Mouse (Mus musculus) kidney, embryonic 16.5 days (tissue): Measurements from ENCODE around the gene Calhm1. TPM values are rescaled to one million over a fixed set of nuclear protein-coding genes. Genes with fewer than 3 reads are reported as not detected.

Experiments
- ATAC-seq: fragments of 200-750 bp; cut with Nextera tagmentation; 2 replicates; pipeline ENCODE4 v1.8.0; 2017; ENCODE audit warnings: moderate TSS enrichment; ENCODE audit not compliant: low FRiP score, low TSS enrichment
- H3K27ac ChIP-seq: fragments of 300-500 bp; sonication (generic); 2 replicates; pipeline ENCODE4 v1.5.1; 2014; ENCODE audit warnings: low read length
- H3K27me3 ChIP-seq: fragments of 300-500 bp; sonication (generic); 2 replicates; pipeline ENCODE4 v1.6.1; 2014; ENCODE audit warnings: low read length, control low read depth, mixed read lengths; ENCODE audit not compliant: insufficient read depth
- H3K36me3 ChIP-seq: fragments of 300-500 bp; sonication (generic); 2 replicates; pipeline ENCODE4 v1.6.1; 2014; ENCODE audit warnings: low read length, control low read depth, mixed read lengths; ENCODE audit not compliant: insufficient read depth
- H3K4me1 ChIP-seq: fragments of 300-500 bp; sonication (generic); 2 replicates; pipeline ENCODE4 v1.6.1; 2014; ENCODE audit warnings: low read length, control low read depth, mixed read lengths; ENCODE audit not compliant: insufficient read depth
- H3K4me2 ChIP-seq: fragments of 300-500 bp; sonication (generic); replicated peaks from 2 replicates; pipeline ENCODE4 v1.6.1; 2014; ENCODE audit warnings: low read depth, low read length
- H3K4me3 ChIP-seq: fragments of 300-500 bp; sonication (generic); 2 replicates; pipeline ENCODE4 v1.5.1; 2014; ENCODE audit warnings: mild to moderate bottlenecking, low read length
- H3K9ac ChIP-seq: fragments of 300-500 bp; sonication (generic); replicated peaks from 2 replicates; pipeline ENCODE4 v1.6.1; 2014; ENCODE audit warnings: low read length
- H3K9me3 ChIP-seq: fragments of 300-500 bp; sonication (generic); 2 replicates; pipeline ENCODE4 v1.6.1; 2016; ENCODE audit warnings: low read length, control low read depth
- WGBS: fragments of 180-500 bp; shearing (Covaris S2); extraction: QIAGEN DNeasy Blood & Tissue Kit; methylation state at CpG from one replicate; pipeline ENCODE4 v1.1.7; 2014; 5-methylcytosine and 5-hydroxymethylcytosine counted together
- polyA plus RNA-seq: library from polyadenylated mRNA; unstranded; fragments of >200 nt; fragmentation: Nextera tagmentation; extraction: Ambion mirVana; gene quantifications from 2 replicates; pipeline ENCODE4 v1.2.1, GENCODE M21; 2015

Calhm1 gene
- polyA plus RNA-seq, 1 experiment from 2014 or later = not detected

DNA sequence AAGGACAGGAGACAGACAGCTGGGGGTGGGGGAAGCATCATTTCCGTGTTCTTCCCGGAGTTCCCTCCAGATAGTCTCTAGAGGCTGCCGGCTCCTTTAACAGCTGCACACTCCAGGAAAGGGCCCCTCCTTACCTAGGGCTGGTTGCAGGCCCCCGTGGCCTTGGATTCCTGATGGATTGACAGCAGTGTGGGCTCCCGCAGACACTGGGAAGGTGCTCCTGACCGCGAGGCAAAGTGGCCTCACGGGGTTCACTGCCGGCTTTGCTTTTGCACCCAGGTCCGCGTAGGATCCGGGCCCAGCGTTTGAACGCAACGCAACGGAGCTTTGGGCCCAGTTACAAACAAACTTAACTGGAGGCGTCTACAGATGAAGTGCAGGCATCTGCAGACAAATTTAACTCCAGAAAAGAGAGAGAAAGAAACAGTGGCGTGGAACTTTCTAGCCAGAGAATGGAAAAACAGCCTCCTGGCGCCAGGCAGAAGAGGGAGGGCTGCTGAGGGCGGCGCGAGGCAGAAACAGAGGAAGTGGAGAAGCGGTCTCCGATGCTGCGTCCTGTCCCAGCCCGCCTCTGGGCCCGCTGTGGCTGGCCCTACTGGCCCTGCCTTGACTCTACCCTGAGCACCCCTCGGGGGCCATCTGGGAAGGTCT is 6.2 kb downstream of the Calhm1 start, which contains the start of gene Calhm2:
Calhm2 (minus strand) TSS at position 524 of the 651 bp plus-strand sequence.
- WGBS = 8% methylated on average over 28 of the region's 28 CpGs
- H3K36me3 ChIP-seq = peaks cover 7% of the 10 kb centered on the region; the same call in 1 of the 2 replicates
- ATAC-seq = peak; percentile 64
- H3K4me2 ChIP-seq = peak within 1 kb of the TSS; percentile 74
- peak within 1 kb of the TSS; percentile 54 for H3K4me3 ChIP-seq
- peak within 1 kb of the TSS; percentile 88 for H3K27ac ChIP-seq
- H3K4me1 ChIP-seq = peaks cover 21% of the 10 kb centered on the region
- H3K27me3 ChIP-seq = no peaks in the 10 kb centered on the region
- H3K9ac ChIP-seq = peak within 1 kb of the TSS; percentile 78
- H3K9me3 ChIP-seq = no peaks in the 10 kb centered on the region

DNA sequence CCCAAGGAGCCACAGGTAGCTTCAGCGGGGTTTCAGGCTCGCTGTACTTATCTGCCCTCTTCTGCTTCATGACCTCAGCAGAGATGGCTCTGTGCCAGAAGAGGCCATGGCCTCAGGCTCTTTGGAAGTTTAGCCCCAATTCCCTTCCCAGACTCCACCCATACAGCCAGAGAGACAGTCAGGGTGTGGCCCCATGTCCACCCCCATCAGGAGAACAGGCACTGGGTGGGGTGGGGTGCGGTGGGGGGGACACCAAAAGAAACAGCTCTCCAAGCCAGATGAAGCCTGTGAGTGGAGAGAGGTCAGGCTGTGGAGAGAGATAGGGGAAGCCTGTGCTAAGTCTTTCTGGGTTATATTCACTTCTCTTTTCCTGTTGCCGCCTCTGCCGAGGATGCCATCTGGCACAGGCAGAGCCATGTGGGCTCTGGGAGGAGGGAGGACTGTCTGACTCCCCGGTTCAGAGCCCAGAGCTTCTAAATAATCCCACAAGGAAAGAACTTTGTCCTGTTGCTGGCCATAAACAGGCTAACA is 6.9 kb downstream of the Calhm1 start:
- ATAC-seq = no peak
- Histone ChIP-seq H3K9ac (peak overlapping the region; percentile 78), H3K4me2 (peak overlapping the region; percentile 74), H3K27ac (peak overlapping the region; percentile 88), H3K27me3 (no peaks in the 10 kb centered on the region), H3K4me3 (peak overlapping the region; percentile 54), H3K4me1 (peaks cover 21% of the 10 kb centered on the region), H3K36me3 (peaks cover 12% of the 10 kb centered on the region; the same call in 1 of the 2 replicates), H3K9me3 (no peaks in the 10 kb centered on the region)
- 20% methylated on average over 6 of the region's 6 CpGs for WGBS

DNA sequence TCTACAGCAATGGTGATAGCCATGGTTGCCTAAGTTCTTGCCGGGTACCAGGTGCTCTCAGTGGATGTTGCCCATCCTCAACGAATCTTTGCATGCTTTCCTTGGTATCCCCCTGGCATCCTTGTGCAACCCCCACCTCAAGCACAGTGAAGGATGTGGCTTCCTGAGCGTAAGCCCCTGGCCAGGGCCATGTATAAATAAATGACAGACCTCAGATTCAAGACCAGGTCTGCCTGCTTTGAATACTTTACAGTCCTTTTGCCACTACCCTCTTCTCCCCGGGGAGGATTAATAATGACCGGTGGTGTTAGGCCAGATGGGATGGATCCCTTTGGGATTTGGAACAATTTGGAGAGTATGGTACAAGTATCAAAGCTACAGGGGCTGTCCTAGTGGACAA is 7.9 kb downstream of the Calhm1 start:
- H3K4me2 ChIP-seq = no peak overlapping the region
- no peaks in the 10 kb centered on the region for H3K9me3 ChIP-seq
- ATAC-seq = no peak
- no peak overlapping the region for H3K9ac ChIP-seq
- peaks cover 20% of the 10 kb centered on the region for H3K36me3 ChIP-seq
- peaks cover 21% of the 10 kb centered on the region for H3K4me1 ChIP-seq
- no peaks in the 10 kb centered on the region for H3K27me3 ChIP-seq
- H3K4me3 ChIP-seq = no peak overlapping the region
- 84% methylated on average over 5 of the region's 5 CpGs for WGBS
- H3K27ac ChIP-seq = no peak overlapping the region

DNA sequence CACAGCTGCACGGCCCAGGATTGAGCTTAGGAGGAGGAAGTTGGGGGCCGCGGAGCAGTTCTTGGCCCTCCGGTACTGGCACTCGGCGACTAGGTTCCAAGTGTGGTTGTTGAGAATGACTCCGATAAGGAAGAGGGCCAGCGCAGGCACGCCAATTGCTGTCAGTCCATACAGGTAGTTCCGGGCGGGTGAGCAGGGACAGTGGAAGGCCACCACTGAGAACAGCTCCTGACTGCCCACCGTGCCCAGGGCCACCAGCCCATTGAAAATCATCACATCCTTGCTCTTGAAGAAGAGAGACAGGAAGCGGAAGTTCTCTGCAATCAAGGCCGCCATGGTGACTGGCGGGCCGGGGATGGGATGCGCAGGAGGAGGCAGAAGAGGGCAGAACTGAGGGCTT is 8.5 kb downstream of the Calhm1 start:
- no peak for ATAC-seq
- Histone ChIP-seq H3K4me3 (no peak overlapping the region), H3K4me1 (peaks cover 21% of the 10 kb centered on the region), H3K9me3 (no peaks in the 10 kb centered on the region), H3K27ac (no peak overlapping the region), H3K4me2 (no peak overlapping the region), H3K36me3 (peaks cover 26% of the 10 kb centered on the region), H3K9ac (no peak overlapping the region), H3K27me3 (no peaks in the 10 kb centered on the region)
- 91% methylated on average over 17 of the region's 17 CpGs for WGBS

DNA sequence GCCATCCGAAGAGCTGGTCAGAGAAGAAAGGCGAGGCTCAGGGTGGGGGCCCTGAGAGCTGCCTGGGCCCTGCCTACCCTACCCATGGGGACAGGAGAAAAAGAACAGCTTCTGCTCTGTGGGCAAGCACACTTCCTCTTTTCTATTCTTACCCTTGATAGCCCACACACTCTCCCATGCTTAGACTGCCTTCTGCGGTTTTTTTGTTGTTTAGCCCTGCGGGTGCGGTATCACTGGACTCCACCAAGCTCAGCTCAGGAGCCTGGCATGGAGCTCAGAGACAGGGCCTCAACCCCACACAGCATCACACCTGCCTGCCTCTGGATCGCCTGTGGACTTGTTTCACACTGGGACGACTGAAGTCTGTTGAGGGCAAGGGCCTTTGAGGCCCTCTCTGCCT is 10.9 kb downstream of the Calhm1 start:
- Histone ChIP-seq H3K9me3 (no peaks in the 10 kb centered on the region), H3K27me3 (no peaks in the 10 kb centered on the region), H3K36me3 (peaks cover 50% of the 10 kb centered on the region), H3K4me2 (no peak overlapping the region), H3K27ac (no peak overlapping the region), H3K4me3 (no peak overlapping the region), H3K4me1 (peaks cover 15% of the 10 kb centered on the region), H3K9ac (no peak overlapping the region)
- ATAC-seq = no peak
- 87% methylated on average over 7 of the region's 7 CpGs for WGBS

DNA sequence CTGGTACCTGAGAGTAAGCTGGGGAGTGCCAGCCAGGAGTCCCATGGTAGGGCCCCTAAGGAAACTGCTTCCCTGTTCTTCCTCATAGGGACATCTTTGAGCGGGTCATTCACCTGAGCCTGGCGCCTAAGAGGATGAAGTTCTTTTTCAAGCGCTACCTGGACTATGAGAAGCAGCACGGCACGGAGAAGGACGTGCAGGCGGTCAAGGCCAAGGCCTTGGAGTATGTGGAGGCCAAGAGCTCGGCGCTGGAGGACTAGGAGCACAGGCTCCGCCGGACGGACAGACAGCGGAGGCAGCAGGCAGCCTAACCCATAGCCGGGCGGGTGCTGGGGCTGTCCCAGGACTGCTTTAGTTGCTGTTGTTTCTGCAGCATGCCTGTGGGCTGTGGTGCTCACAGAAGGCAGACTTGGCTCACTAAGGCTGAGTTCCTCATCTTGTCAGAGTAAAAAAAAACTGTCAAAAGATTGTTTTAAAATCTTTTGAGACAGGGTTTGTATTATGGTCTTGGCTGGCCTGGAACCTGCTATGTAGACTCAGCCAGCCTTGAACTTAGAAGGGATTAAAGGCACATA is 13.4 kb downstream of the Calhm1 start:
- H3K27me3 ChIP-seq = no peaks in the 10 kb centered on the region
- no peak overlapping the region for H3K4me2 ChIP-seq
- no peak for ATAC-seq
- no peak overlapping the region for H3K27ac ChIP-seq
- H3K9ac ChIP-seq = no peak overlapping the region
- 94% methylated on average over 15 of the region's 15 CpGs for WGBS
- H3K4me3 ChIP-seq = no peak overlapping the region
- no peaks in the 10 kb centered on the region for H3K4me1 ChIP-seq
- H3K36me3 ChIP-seq = peaks cover 72% of the 10 kb centered on the region
- H3K9me3 ChIP-seq = no peaks in the 10 kb centered on the region

DNA sequence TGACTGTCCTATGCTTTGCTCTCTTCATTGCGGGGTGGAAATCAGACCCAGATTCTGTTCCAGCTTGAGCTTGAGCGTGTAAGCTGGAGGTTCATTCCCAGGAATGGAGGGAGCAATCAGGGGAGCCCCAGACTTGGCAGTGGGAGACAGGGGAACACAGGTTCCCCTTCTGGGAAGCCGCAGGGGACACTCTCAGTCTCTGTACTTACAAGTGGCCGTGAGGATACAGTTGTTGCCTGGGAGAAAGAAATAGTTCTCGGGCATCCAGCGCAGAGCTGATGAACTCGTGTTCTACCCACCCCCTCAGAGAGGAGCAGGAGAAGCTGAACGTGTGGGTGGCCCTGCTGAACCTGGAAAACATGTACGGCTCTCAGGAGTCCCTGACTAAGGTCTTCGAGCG is 15.2 kb downstream of the Calhm1 start:
- H3K4me1 ChIP-seq = no peaks in the 10 kb centered on the region
- no peak overlapping the region for H3K9ac ChIP-seq
- no peaks in the 10 kb centered on the region for H3K9me3 ChIP-seq
- H3K4me2 ChIP-seq = no peak overlapping the region
- no peaks in the 10 kb centered on the region for H3K27me3 ChIP-seq
- peaks cover 77% of the 10 kb centered on the region for H3K36me3 ChIP-seq
- 88% methylated on average over 11 of the region's 11 CpGs for WGBS
- ATAC-seq = no peak
- H3K4me3 ChIP-seq = no peak overlapping the region
- no peak overlapping the region for H3K27ac ChIP-seq

DNA sequence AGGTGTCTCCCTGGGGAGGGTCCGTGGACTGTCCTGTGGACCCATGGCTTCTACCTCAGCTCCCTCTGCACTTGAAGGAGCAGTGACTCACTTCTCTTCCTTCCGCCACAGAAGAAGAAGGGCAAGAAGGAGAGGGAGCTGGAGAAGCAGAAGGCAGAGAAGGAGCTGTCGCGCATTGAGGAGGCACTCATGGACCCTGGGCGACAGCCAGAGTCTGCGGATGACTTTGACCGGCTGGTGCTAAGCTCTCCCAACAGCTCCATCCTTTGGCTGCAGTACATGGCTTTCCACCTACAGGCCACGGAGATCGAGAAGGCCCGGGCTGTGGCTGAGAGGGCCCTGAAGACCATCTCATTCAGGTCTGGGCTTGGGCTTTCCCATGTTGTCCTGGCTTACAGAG is 15.9 kb downstream of the Calhm1 start:
- Histone ChIP-seq H3K27me3 (no peaks in the 10 kb centered on the region), H3K9me3 (no peaks in the 10 kb centered on the region), H3K9ac (no peak overlapping the region), H3K4me2 (no peak overlapping the region), H3K4me1 (no peaks in the 10 kb centered on the region), H3K27ac (no peak overlapping the region), H3K36me3 (peaks cover 77% of the 10 kb centered on the region), H3K4me3 (no peak overlapping the region)
- no peak for ATAC-seq
- WGBS = 94% methylated on average over 10 of the region's 10 CpGs

DNA sequence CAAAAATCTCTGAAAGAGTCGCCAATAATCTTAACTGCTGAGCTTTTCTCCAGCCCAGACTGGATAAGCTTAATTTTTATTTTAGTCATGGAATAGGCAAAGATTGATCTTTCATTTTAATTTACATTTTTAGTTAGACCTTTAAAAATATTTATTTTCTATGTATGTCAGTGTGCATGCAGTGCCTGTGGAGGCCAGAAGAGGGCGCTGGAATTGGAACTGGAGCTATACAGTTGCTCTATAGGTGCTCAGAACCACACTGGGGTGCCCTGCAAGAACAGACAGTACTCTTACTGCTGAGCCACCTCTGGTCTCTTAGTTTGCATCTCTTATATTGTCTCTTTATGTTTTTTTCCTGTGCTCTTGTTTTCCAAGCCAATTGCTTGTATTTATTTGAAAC is 21.3 kb downstream of the Calhm1 start:
- H3K9ac ChIP-seq = no peak overlapping the region
- no peak overlapping the region for H3K4me2 ChIP-seq
- 15% methylated on average over 2 of the region's 2 CpGs for WGBS
- no peak overlapping the region for H3K27ac ChIP-seq
- H3K4me1 ChIP-seq = no peaks in the 10 kb centered on the region
- H3K9me3 ChIP-seq = no peaks in the 10 kb centered on the region
- ATAC-seq = no peak
- no peaks in the 10 kb centered on the region for H3K27me3 ChIP-seq
- no peak overlapping the region for H3K4me3 ChIP-seq
- H3K36me3 ChIP-seq = peaks cover 53% of the 10 kb centered on the region

DNA sequence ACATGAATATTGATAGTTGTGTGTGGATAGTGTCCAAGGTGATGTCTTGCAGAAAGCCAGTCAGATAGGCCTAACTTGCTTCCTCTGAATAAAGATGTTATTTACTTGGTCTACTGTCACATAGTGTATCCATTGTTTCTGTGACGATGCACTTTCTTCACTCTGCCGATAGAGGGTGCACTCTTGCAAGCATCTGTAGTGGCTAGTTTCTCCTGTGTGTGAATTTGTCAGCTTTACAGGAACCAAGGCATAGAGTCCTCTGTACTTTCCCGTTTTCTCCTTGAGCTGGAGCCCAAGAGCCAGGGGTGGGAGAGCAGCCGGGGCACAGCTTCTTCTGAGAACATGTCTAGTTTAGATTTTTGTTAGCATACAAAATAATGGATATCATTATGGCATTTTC is 23.0 kb downstream of the Calhm1 start:
- H3K4me1 ChIP-seq = no peaks in the 10 kb centered on the region
- no peaks in the 10 kb centered on the region for H3K27me3 ChIP-seq
- no peak for ATAC-seq
- peaks cover 52% of the 10 kb centered on the region for H3K36me3 ChIP-seq
- 46% methylated on average over 4 of the region's 4 CpGs for WGBS
- H3K4me3 ChIP-seq = no peak overlapping the region
- no peak overlapping the region for H3K27ac ChIP-seq
- no peaks in the 10 kb centered on the region for H3K9me3 ChIP-seq
- H3K4me2 ChIP-seq = no peak overlapping the region
- no peak overlapping the region for H3K9ac ChIP-seq
